Mouse (Mus musculus) adrenal gland, adult 18-20 months (tissue): ENCODE data around the gene Tubb4a. TPM values are rescaled to one million over a fixed set of nuclear protein-coding genes. Genes with fewer than 3 reads are reported as not detected.
"Not testable (repeated sequence)": the region's sequence is repeated elsewhere in the genome, so short reads cannot be mapped to it uniquely, and the experiment has no call there.

Experiments
- DNase-seq, 2 experiments: peaks; one replicate each; pipeline ENCODE4 v3.0.0; 2021 to 2022; ENCODE audit warnings: low spot score in 2 of 2
- long read RNA-seq, 2 experiments: library from polyadenylated mRNA; stranded (forward); transcript quantifications; one replicate each; pipeline ENCODE4 v2.0.0; 2021
- total RNA-seq, 2 experiments: library from RNA; stranded (reverse); gene quantifications; 1 replicate in 1 of 2; 2 replicates in 1 of 2; pipeline ENCODE4 v1.2.3; 2021

The Tubb4a gene
- total RNA-seq, result 1 to 10 TPM; 4.0 to 4.3 TPM
- long read RNA-seq, experiment 1, partial matches to known transcripts, result 0 of 3 reads
- long read RNA-seq, experiment 1, other reads (novel, unspliced or antisense), result 0 of 3 reads
- long read RNA-seq, experiment 2, partial matches to known transcripts, result 0 of 3 reads
- long read RNA-seq, experiment 2, other reads (novel, unspliced or antisense), result 1 of 3 reads

- DNase-seq, result no peak
These were observed at the start of gene Tubb4a for GRCm38 (mm10) chr17:57087049-57087832. Gene Tubb4a (minus strand): TSS chr17:57087782.

DNA sequence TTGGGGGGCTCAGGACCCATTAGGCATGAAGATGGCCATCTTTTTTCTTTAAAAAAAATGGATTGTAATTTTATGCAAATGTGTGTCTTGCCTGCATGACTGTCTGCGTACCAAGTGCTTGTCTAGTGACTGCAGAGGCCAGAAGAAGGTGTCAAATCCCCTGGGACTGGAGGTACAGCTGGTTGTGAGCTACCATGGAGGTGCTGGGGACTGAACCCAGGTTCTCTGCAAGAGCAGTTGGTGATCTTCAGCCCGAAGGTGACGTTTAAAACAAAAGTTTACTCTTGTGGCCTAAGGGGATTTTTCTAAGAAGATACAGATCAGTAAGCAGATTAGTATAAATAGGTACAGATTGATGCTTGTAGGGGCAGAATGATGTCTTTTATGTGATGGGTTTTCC, 48.1 kb upstream of the Tubb4a start:
- DNase-seq, result no peak

DNA sequence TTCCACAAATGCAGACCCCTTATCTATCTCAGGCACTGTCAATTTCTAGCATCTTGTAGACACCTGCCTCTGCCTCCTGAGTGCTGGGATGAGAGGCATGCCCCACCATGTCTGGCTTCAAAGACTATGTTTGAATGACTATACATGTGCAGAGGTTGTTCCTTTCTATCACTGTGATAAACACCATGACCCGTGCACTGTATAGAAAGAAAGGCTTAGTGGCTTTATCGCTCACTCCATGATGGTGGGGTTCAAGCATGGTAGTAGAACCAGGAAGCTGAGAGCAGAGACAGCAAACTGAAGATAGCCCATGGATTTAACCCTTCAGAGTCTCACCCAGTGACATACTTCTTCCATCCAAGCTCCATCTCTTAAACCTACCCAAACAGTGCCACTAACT, 47.1 kb upstream of the Tubb4a start:
- no peak for DNase-seq

DNA sequence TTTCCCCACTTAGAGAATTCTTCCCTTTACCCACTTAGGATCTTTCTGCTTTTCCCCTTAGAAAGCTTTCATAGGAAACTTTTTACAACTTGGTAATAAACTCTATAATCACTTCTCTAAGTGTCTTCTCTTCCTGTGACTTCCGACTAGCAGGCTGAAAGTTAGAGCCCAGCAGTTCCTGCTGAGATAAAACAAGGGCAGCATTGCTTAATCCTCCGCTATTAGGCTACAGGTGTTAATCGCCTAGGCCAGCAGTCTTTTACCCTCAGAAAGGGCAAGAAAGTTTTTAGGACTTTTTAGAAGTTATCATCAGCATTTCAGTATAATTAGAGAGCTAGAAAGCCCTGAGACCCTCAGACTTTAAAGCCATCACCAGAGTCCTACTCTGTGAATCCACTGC, 46.4 kb upstream of the Tubb4a start:
- not testable (repeated sequence) for DNase-seq

GRCm38 (mm10) chr17:57131793-57132192, 44.2 kb upstream of the Tubb4a start:
- no peak for DNase-seq

DNA sequence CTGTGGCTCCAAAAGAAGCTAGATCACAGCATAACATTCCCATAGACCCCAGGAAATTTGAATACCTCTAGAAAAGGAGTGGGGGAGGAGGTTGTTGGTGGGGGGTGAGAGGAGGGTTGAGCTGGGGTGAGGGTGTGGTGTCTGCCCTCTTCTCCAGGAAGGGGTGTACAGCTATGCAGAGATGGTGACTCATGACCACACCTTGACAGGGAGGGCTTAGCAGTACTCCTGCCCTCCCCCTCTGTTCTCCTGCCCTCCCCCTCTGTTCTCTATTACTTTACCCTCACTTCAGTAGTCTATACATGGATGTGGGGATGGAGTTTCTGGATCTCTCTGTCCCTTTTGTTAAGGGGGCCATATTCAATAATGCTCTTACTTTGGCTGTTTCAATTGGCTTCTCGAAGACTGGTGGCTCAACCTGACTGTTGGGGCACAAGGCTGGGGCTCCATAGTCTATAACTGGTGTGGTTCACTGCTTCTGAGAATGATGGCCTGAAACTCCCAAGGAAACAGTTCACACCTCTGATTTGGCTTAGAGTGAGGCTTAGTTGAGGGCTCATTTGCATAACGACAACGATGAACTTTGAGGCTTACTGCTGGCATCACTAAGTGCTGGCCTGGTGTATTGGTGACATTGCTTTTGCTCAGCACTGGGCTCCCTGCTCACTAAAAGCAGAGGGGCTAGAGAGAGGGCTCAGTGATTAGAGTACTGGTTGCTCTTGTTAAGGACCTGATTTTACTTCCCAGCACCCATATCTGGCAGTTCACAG, 38.5 kb upstream of the Tubb4a start:
- DNase-seq, result no peak

DNA sequence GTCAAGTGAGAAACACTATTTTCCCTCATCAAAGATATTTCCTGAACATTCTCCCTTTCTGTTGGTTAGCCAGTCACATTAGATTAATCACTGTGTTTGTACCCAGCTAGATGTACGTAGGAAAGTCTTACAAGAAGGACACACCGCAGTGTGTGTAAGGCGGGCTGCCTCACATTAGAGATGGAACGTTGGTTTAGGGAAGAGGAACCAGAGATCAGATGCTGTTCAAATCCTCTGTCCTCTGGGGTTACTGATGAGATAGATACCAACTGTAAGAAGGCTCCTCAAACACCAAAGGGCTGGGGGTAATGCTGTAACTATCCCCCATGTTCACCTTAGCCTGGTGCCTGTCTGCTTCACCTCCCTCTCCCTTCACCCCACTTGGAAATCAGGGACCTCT, 37.2 kb upstream of the Tubb4a start:
- no peak for DNase-seq

- DNase-seq, result no peak
These were observed 35.9 kb upstream of the Tubb4a start for GRCm38 (mm10) chr17:57123192-57124118.

DNA sequence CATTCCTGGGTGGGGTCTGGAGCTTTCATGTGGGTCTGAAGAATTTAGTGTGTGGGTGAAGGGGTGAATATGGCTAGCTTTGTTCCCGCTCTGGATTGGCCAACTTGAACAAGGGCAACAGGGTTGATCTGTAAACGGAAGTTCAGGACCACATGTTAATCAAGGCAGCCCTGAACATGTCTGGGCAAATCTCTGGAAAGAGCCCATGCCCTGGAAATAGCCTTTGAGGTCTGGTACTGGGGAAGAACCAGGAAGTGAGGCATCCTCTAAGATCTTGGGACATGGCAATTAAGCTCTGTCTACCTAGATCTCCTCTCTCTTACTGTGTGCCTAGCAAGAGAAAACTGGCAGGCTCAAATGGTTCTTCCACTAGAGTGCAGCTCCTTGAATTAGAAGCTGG, 34.3 kb upstream of the Tubb4a start:
- no peak for DNase-seq

DNA sequence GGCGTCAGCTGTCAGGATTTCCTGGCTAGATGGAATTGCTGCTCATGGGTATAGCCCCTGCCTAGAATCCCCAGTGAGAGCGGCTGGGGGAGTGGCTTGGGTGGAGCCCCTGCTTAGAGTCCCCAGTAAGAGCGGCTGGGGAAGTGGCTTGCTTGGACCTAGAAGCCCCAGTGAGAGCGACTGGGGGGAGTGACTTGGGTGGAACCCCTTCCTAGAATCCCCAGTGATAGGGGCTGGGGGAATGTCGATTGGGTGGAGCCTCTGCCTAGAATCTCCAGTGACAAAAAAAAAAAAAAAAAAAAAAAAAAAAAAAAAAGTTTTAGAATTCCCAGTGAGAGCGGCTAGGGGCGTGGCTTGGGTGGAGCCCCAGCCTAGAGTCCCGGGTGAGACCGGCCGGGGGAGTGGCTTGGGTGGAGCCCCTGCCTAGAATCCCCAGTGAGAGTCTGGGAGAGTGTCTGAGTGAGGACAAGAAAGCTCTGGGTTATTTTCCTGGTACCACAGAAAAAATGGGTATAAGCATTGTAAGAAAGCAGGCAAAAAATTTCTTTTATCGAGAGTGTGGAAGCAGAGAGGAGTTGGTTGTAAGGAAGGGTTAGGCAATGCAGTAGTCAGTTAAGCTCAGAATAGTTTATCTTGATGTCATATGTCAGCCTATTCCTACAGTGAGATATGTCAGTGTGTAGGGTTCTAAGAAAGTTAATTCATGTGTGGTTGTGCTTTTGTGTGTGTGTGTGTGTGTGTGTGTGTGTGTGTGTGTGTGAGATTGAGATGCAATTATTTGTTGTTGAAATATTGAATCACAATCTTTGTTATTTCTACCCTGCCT, 31.2 kb upstream of the Tubb4a start:
- no peak for DNase-seq

GRCm38 (mm10) chr17:57116801-57117200, 29.2 kb upstream of the Tubb4a start:
- no peak for DNase-seq

GRCm38 (mm10) chr17:57112768-57113474, 25.3 kb upstream of the Tubb4a start:
- DNase-seq, result no peak

DNA sequence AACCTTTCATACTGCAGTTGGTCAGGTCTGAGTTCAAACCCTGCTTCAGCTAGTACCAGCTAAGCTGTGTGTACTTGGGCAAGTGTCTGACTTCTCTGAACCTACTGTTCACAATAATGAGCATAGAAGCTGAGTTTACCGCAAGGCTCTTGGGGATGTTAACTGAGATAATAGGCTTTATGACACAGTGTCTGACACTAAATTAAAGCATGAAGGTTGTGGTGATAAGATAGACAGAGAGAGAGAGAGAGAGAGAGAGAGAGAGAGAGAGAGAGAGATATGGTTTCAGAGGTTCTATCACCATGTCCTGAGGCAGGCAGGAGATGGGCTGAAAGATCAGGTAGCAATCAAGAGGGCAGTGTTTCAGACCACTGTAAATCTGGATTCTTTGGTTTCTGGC, 22.4 kb upstream of the Tubb4a start:
- no peak for DNase-seq

DNA sequence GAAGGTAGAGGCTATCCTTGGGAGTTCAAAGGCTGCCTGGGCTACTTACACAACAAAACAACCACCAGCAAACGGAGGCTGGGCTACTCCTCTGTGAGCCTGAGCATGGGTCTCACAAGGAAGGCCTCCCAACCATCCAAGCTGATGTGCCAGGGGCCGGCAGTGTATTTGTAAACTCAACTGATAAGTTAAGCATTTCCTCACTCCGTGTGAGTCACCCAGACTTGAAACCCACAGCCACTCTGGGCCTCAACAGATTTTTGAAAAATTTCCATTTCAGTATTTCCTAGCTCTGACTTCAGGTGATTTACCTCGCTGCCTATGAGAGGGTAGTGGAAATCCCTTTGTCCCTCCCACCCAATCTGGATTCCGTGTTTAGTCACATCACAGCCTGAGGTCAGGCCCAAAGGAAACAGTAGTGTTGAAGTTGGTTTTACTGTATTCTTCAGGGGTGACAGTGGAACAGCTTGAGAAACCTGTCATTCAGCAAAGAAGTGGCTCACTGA, 21.1 kb upstream of the Tubb4a start:
- DNase-seq, result no peak

GRCm38 (mm10) chr17:57108040-57108665, 20.6 kb upstream of the Tubb4a start:
- DNase-seq, result no peak

GRCm38 (mm10) chr17:57107064-57107463, 19.5 kb upstream of the Tubb4a start:
- DNase-seq, result no peak

GRCm38 (mm10) chr17:57106035-57106368, 18.4 kb upstream of the Tubb4a start:
- no peak for DNase-seq

GRCm38 (mm10) chr17:57105181-57106034, 17.8 kb upstream of the Tubb4a start, which contains the start of gene Tnfsf9:
Gene Tnfsf9 (plus strand): TSS chr17:57105325.
- peak in 1 of 2 experiments; percentile 20 for DNase-seq
